Mouse (Mus musculus) forebrain, embryonic 15.5 days (tissue): ENCODE data around the gene Cend1. TPM values are rescaled to one million over a fixed set of nuclear protein-coding genes. Genes with fewer than 3 reads are reported as not detected.

Source experiments
- ATAC-seq: fragments of 200-750 bp; cut with Nextera tagmentation; replicated peaks from 2 replicates; pipeline ENCODE4 v1.8.0; 2017; ENCODE audit warnings: mild to moderate bottlenecking, moderate TSS enrichment, moderate library complexity
- H3K27ac ChIP-seq: fragments of 300-500 bp; sonication (generic); replicated peaks from 2 replicates; pipeline ENCODE4 v1.5.1; 2015; ENCODE audit warnings: mild to moderate bottlenecking, inconsistent platforms
- H3K27me3 ChIP-seq: fragments of 300-500 bp; sonication (generic); 2 replicates; pipeline ENCODE4 v1.6.1; 2015; ENCODE audit warnings: inconsistent platforms
- H3K36me3 ChIP-seq: fragments of 300-500 bp; sonication (generic); 2 replicates; pipeline ENCODE4 v1.6.1; 2015; ENCODE audit warnings: mild to moderate bottlenecking, inconsistent platforms
- H3K4me1 ChIP-seq: fragments of 300-500 bp; sonication (generic); 2 replicates; pipeline ENCODE4 v1.6.1; 2015; ENCODE audit warnings: inconsistent platforms
- H3K4me2 ChIP-seq: fragments of 300-500 bp; sonication (generic); replicated peaks from 2 replicates; pipeline ENCODE4 v1.6.1; 2015; ENCODE audit warnings: mild to moderate bottlenecking, inconsistent platforms
- H3K4me3 ChIP-seq: fragments of 300-500 bp; sonication (generic); 2 replicates; pipeline ENCODE4 v1.5.1; 2015; ENCODE audit warnings: mild to moderate bottlenecking, inconsistent platforms
- H3K9ac ChIP-seq: fragments of 300-500 bp; sonication (generic); replicated peaks from 2 replicates; pipeline ENCODE4 v1.6.1; 2015; ENCODE audit warnings: mild to moderate bottlenecking, inconsistent platforms
- H3K9me3 ChIP-seq: fragments of 300-500 bp; sonication (generic); 2 replicates; pipeline ENCODE4 v1.6.1; 2016; ENCODE audit warnings: inconsistent platforms
- WGBS: fragments of 180-500 bp; shearing (Covaris S2); methylation state at CpG from one replicate; pipeline ENCODE4 v1.1.7; 2015; ENCODE audit warnings: mixed read lengths; 5-methylcytosine and 5-hydroxymethylcytosine counted together
- polyA plus RNA-seq: library from polyadenylated mRNA; unstranded; fragments of >200 nt; fragmentation: Nextera tagmentation; extraction: Ambion mirVana; gene quantifications from 2 replicates; pipeline ENCODE4 v1.2.1, GENCODE M21; 2015

The Cend1 gene
- polyA plus RNA-seq, 1 experiment from 2014 or later = 47.0 TPM

- peak overlapping the region; percentile 56; the same call in 1 of the 2 replicates for H3K4me2 ChIP-seq
Measured at GRCm38 (mm10) chr7:141469901-141470636, 40.8 kb upstream of the Cend1 start.

GRCm38 (mm10) chr7:141469352-141469751, 40.1 kb upstream of the Cend1 start:
- Histone ChIP-seq H3K27ac (peak overlapping the region; percentile 79), H3K4me3 (peak overlapping the region; percentile 67), H3K27me3 (peaks cover 24% of the 10 kb centered on the region), H3K4me2 (peak overlapping the region; percentile 56), H3K9me3 (no peaks in the 10 kb centered on the region), H3K36me3 (peaks cover 29% of the 10 kb centered on the region), H3K4me1 (peaks cover 56% of the 10 kb centered on the region), H3K9ac (peak overlapping the region; percentile 82)
- no peak for ATAC-seq
- 84% methylated on average over 6 of the region's 6 CpGs for WGBS

More at GRCm38 (mm10) chr7:141469901-141470636, 40.8 kb upstream of the Cend1 start:
- Histone ChIP-seq H3K27ac (no peak overlapping the region), H3K27me3 (peaks cover 17% of the 10 kb centered on the region), H3K4me1 (peaks cover 52% of the 10 kb centered on the region), H3K9me3 (no peaks in the 10 kb centered on the region), H3K4me3 (no peak overlapping the region), H3K36me3 (peaks cover 29% of the 10 kb centered on the region), H3K9ac (no peak overlapping the region)
- WGBS = 89% methylated on average over 18 of the region's 18 CpGs
- no peak for ATAC-seq

- peak; percentile 79 for ATAC-seq
- H3K4me3 ChIP-seq = peak overlapping the region; percentile 67
- peaks cover 50% of the 10 kb centered on the region for H3K4me1 ChIP-seq
- no peaks in the 10 kb centered on the region for H3K9me3 ChIP-seq
- peak overlapping the region; percentile 79 for H3K27ac ChIP-seq
- peaks cover 31% of the 10 kb centered on the region for H3K27me3 ChIP-seq
- peak overlapping the region; percentile 82 for H3K9ac ChIP-seq
- H3K4me2 ChIP-seq = peak overlapping the region; percentile 56
- WGBS = 13% methylated on average over 8 of the region's 8 CpGs
- H3K36me3 ChIP-seq = peaks cover 29% of the 10 kb centered on the region
Measured at GRCm38 (mm10) chr7:141468522-141469211, 39.4 kb upstream of the Cend1 start.

- Histone ChIP-seq H3K9me3 (no peaks in the 10 kb centered on the region), H3K9ac (peak overlapping the region; percentile 82), H3K36me3 (peaks cover 29% of the 10 kb centered on the region), H3K4me2 (peak overlapping the region; percentile 56), H3K4me3 (peak overlapping the region; percentile 67), H3K27ac (peak overlapping the region; percentile 79), H3K4me1 (peaks cover 45% of the 10 kb centered on the region), H3K27me3 (peaks cover 36% of the 10 kb centered on the region)
- 23% methylated on average over 5 of the region's 5 CpGs for WGBS
- no peak; the same call in 1 of the 2 replicates for ATAC-seq
Measured at GRCm38 (mm10) chr7:141468164-141468521, 38.9 kb upstream of the Cend1 start.

GRCm38 (mm10) chr7:141467230-141468030, 38.1 kb upstream of the Cend1 start, which contains the start of gene Cd151:
Cd151 (plus strand) TSS chr7:141467392.
- ATAC-seq = peak; percentile 44
- H3K9ac ChIP-seq = peak within 1 kb of the TSS; percentile 82
- peak within 1 kb of the TSS; percentile 67 for H3K4me3 ChIP-seq
- WGBS = under 1% methylated on average over 52 of the region's 52 CpGs
- no peaks in the 10 kb centered on the region for H3K9me3 ChIP-seq
- H3K27me3 ChIP-seq = peaks cover 43% of the 10 kb centered on the region
- peaks cover 24% of the 10 kb centered on the region for H3K36me3 ChIP-seq
- H3K27ac ChIP-seq = peak within 1 kb of the TSS; percentile 79
- H3K4me2 ChIP-seq = peak within 1 kb of the TSS; percentile 56
- H3K4me1 ChIP-seq = peaks cover 45% of the 10 kb centered on the region

- WGBS = 65% methylated on average over 10 of the region's 10 CpGs
- H3K27ac ChIP-seq = no peak overlapping the region
- H3K4me3 ChIP-seq = peak overlapping the region; percentile 67
- H3K27me3 ChIP-seq = peaks cover 50% of the 10 kb centered on the region
- H3K4me2 ChIP-seq = peak overlapping the region; percentile 56
- H3K9ac ChIP-seq = peak overlapping the region; percentile 82
- H3K9me3 ChIP-seq = no peaks in the 10 kb centered on the region
- ATAC-seq = no peak
- H3K4me1 ChIP-seq = peaks cover 51% of the 10 kb centered on the region
- peaks cover 18% of the 10 kb centered on the region for H3K36me3 ChIP-seq
Measured at GRCm38 (mm10) chr7:141466607-141467148, 37.4 kb upstream of the Cend1 start.

- H3K27me3 ChIP-seq = peaks cover 57% of the 10 kb centered on the region
- 83% methylated on average over 7 of the region's 7 CpGs for WGBS
- H3K9me3 ChIP-seq = no peaks in the 10 kb centered on the region
- no peak overlapping the region for H3K9ac ChIP-seq
- H3K4me3 ChIP-seq = no peak overlapping the region
- H3K4me2 ChIP-seq = no peak overlapping the region
- peaks cover 12% of the 10 kb centered on the region for H3K36me3 ChIP-seq
- no peak for ATAC-seq
- H3K4me1 ChIP-seq = peaks cover 54% of the 10 kb centered on the region
- H3K27ac ChIP-seq = no peak overlapping the region
Measured at GRCm38 (mm10) chr7:141466045-141466394, 36.7 kb upstream of the Cend1 start.

- peaks cover 8% of the 10 kb centered on the region for H3K36me3 ChIP-seq
- no peak for ATAC-seq
- H3K9me3 ChIP-seq = no peaks in the 10 kb centered on the region
- H3K27ac ChIP-seq = no peak overlapping the region
- H3K4me3 ChIP-seq = no peak overlapping the region
- H3K9ac ChIP-seq = no peak overlapping the region
- 44% methylated on average over 10 of the region's 10 CpGs for WGBS
- peaks cover 62% of the 10 kb centered on the region for H3K27me3 ChIP-seq
- H3K4me1 ChIP-seq = peaks cover 54% of the 10 kb centered on the region
- H3K4me2 ChIP-seq = no peak overlapping the region
Measured at GRCm38 (mm10) chr7:141465388-141466044, 36.2 kb upstream of the Cend1 start.

GRCm38 (mm10) chr7:141464603-141465201, 35.4 kb upstream of the Cend1 start:
- no peak overlapping the region for H3K9ac ChIP-seq

GRCm38 (mm10) chr7:141463824-141464602, 34.7 kb upstream of the Cend1 start:
- H3K27me3 ChIP-seq = peaks cover 72% of the 10 kb centered on the region
- no peak overlapping the region for H3K9ac ChIP-seq
- no peaks in the 10 kb centered on the region for H3K9me3 ChIP-seq
- H3K4me2 ChIP-seq = no peak overlapping the region
- 24% methylated on average over 12 of the region's 12 CpGs for WGBS
- H3K36me3 ChIP-seq = peaks cover 5% of the 10 kb centered on the region; the same call in 1 of the 2 replicates
- no peak overlapping the region for H3K27ac ChIP-seq
- peaks cover 40% of the 10 kb centered on the region for H3K4me1 ChIP-seq
- no peak overlapping the region for H3K4me3 ChIP-seq
- ATAC-seq = no peak

More at GRCm38 (mm10) chr7:141464603-141465201, 35.4 kb upstream of the Cend1 start:
- Histone ChIP-seq H3K4me2 (peak overlapping the region; percentile 8; the same call in 1 of the 2 replicates), H3K4me3 (peak overlapping the region; percentile 14; the same call in 1 of the 2 replicates), H3K36me3 (peaks cover 4% of the 10 kb centered on the region; the same call in 1 of the 2 replicates), H3K27me3 (peaks cover 69% of the 10 kb centered on the region), H3K27ac (no peak overlapping the region), H3K9me3 (no peaks in the 10 kb centered on the region), H3K4me1 (peaks cover 47% of the 10 kb centered on the region)
- ATAC-seq = no peak
- 4% methylated on average over 38 of the region's 38 CpGs for WGBS
